Comparison of ENCODE assay signal across 25 mouse cellular contexts in the genomic region with DNA sequence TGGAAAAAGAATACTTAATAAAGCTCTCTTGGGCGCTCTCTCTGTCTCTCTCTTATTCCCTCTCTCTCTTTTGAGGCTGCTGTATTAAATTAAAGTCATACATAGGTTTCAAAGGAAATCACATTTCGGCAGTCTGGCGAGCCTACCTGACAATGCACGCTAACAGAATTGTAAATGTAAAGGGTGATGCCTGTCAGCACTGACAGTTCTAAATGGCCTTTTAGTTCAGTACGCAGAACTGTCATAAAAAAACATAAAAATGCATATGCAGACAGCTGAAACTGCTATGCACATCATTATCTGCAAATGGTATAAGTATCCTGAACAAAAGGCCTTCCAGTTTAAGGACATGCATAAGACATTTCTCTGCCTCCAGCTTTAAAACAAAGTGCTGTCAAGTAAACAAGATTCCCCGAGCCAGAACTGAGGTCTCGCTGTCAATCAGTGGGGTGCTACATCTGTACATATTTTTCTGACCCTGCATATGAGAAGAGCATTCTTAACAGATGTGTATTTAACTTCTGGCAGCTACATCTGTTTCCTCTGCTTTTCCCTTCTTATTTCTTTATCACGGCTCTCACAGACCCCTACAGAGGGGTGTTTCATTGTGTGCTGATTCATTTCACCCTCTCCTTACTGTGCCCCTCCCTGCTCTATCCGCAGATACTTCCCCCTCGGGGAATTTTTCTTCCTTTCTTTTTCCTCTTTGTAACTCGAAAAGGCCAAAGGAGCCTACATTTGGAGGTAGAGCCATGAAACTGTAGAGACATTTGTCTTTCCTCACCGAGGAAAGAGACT.
DNase-seq lines count a peak whose midpoint lies in the region; ATAC-seq and TF ChIP-seq lines count a peak whose summit lies in the region.
"Had no signal": no experiment of that assay in that cellular context is flagged by ENCODE, and none has a peak within 500 bp of the region (broad histone marks: within the 10 kb centered on the region; RNA-seq: fewer than 3 reads in every experiment).

No protein-coding gene starts in this region.

- 56% methylated on average over 12 of the region's 12 CpGs for WGBS in heart, adult 2 months
- WGBS in midbrain, embryonic 14.5 days, result 36% methylated on average over 12 of the region's 12 CpGs
- WGBS in midbrain, embryonic 11.5 days, result 70% methylated on average over 12 of the region's 12 CpGs
- 26% methylated on average over 12 of the region's 12 CpGs for WGBS in embryonic facial prominence, embryonic 14.5 days

- no peaks in the 10 kb centered on the region for H3K9me3 ChIP-seq in midbrain, embryonic 14.5 days (ENCODE audit: control insufficient read depth, low read length)
- H3K9me3 ChIP-seq in midbrain, embryonic 11.5 days (ENCODE audit: control insufficient read depth, low read length), result no peaks in the 10 kb centered on the region
- no peaks in the 10 kb centered on the region for H3K9me3 ChIP-seq in embryonic facial prominence, embryonic 14.5 days (ENCODE audit: control insufficient read depth, low read length)
- H3K9me3 ChIP-seq: G1E; heart, embryonic 13.5 days; hindbrain, embryonic 12.5 days; liver, embryonic 12.5 days had no signal

- H3K4me1 ChIP-seq in heart, adult 2 months (ENCODE audit: control insufficient read depth, insufficient read depth, low read length), result no peaks in the 10 kb centered on the region; the same call in 1 of the 2 replicates
- peaks cover 17% of the 10 kb centered on the region for H3K4me1 ChIP-seq in midbrain, embryonic 14.5 days (ENCODE audit: control insufficient read depth, insufficient read depth, low read length)
- no peaks in the 10 kb centered on the region for H3K4me1 ChIP-seq in midbrain, embryonic 11.5 days (ENCODE audit: control insufficient read depth, insufficient read depth, low read length)
- peaks cover 20% of the 10 kb centered on the region for H3K4me1 ChIP-seq in embryonic facial prominence, embryonic 14.5 days (ENCODE audit: control insufficient read depth, insufficient read depth, low read length)
- H3K4me1 ChIP-seq: heart, embryonic 13.5 days; liver, embryonic 12.5 days had no signal

- peak; percentile 33 for DNase-seq in heart, adult 11 months
- no peak for DNase-seq in heart, adult 2 months
- peak; percentile 57 for DNase-seq in midbrain, embryonic 14.5 days
- DNase-seq in midbrain, embryonic 11.5 days (ENCODE audit: low spot score, missing footprints), result no peak
- peak; percentile 74 for DNase-seq in embryonic facial prominence, embryonic 14.5 days (ENCODE audit: low spot score)
- DNase-seq in kidney, adult 9 months, result no peak
- no peak for DNase-seq in left cerebral cortex, adult 8-10 months (ENCODE audit: low spot score in 2 of 2)
- DNase-seq: B cell, adult 2 months; cerebellum, adult 18-20 months; cerebellum, postnatal 25 days; gastrocnemius, postnatal 14 days; heart, adult 18-20 months; heart, postnatal 14 days; kidney, adult 2 months; kidney, postnatal 10 days; lung, adult 18-20 months; right cerebral cortex, postnatal 4 days; thymus, postnatal 14 days had no signal

- TF ChIP-seq CTCF in heart, adult 2 months (IDR thresholded peaks at IDR 0.05), result no peak

- no peak overlapping the region for H3K27ac ChIP-seq in heart, adult 2 months
- peak overlapping the region; percentile 28 for H3K27ac ChIP-seq in midbrain, embryonic 14.5 days (replicated peaks; ENCODE audit: low read depth, low read length)
- H3K27ac ChIP-seq in midbrain, embryonic 11.5 days (ENCODE audit: low read depth, low read length), result no peak overlapping the region
- H3K27ac ChIP-seq in embryonic facial prominence, embryonic 14.5 days (replicated peaks; ENCODE audit: low read depth, low read length), result 0 out of 2 replicates have a peak overlapping the region, but pooled peaks have one; percentile 34
- H3K27ac ChIP-seq: heart, embryonic 13.5 days; hindbrain, embryonic 12.5 days; left cerebral cortex, adult 2 months; liver, embryonic 12.5 days had no signal

- no peak for TF ChIP-seq POLR2A in heart, adult 2 months (IDR thresholded peaks at IDR 0.05; ENCODE audit: insufficient read depth, low read depth, low read length)

- TF ChIP-seq EP300 in heart, adult 2 months (IDR thresholded peaks at IDR 0.05; ENCODE audit: insufficient read depth, low read depth, low read length), result no peak

- no peaks in the 10 kb centered on the region for H3K36me3 ChIP-seq in heart, adult 2 months (ENCODE audit: control insufficient read depth, insufficient read depth, low read length)
- H3K36me3 ChIP-seq in midbrain, embryonic 14.5 days (ENCODE audit: control insufficient read depth, insufficient read depth, low read length), result no peaks in the 10 kb centered on the region
- H3K36me3 ChIP-seq in midbrain, embryonic 11.5 days (ENCODE audit: control insufficient read depth, insufficient read depth, low read length), result no peaks in the 10 kb centered on the region
- H3K36me3 ChIP-seq in embryonic facial prominence, embryonic 14.5 days (ENCODE audit: control insufficient read depth, insufficient read depth, low read length), result no peaks in the 10 kb centered on the region
- H3K36me3 ChIP-seq: G1E; heart, embryonic 13.5 days; hindbrain, embryonic 12.5 days; liver, embryonic 12.5 days had no signal

- intact Hi-C loops in heart, adult 2 months (cut with DNase I), result no loop called here

- H3K79me2 ChIP-seq in heart, adult 2 months (replicated peaks; ENCODE audit: control insufficient read depth, insufficient read depth, low read length), result no peaks in the 10 kb centered on the region

- no peak for ATAC-seq in midbrain, embryonic 14.5 days (ENCODE audit: low FRiP score, low TSS enrichment)
- ATAC-seq in midbrain, embryonic 11.5 days (ENCODE audit: low FRiP score), result no peak
- 0 out of 2 replicates have a peak, but pooled peaks have one; percentile 22 for ATAC-seq in embryonic facial prominence, embryonic 14.5 days (ENCODE audit: low read depth)
- ATAC-seq: liver, embryonic 12.5 days; Patski had no signal

- H3K27me3 ChIP-seq in heart, adult 2 months (ENCODE audit: control insufficient read depth, insufficient read depth, low read length), result no peaks in the 10 kb centered on the region
- no peaks in the 10 kb centered on the region for H3K27me3 ChIP-seq in midbrain, embryonic 14.5 days (ENCODE audit: control insufficient read depth, insufficient read depth, low read length)
- H3K27me3 ChIP-seq in midbrain, embryonic 11.5 days (ENCODE audit: control insufficient read depth, insufficient read depth, low read length), result no peaks in the 10 kb centered on the region
- no peaks in the 10 kb centered on the region for H3K27me3 ChIP-seq in embryonic facial prominence, embryonic 14.5 days (replicated peaks; ENCODE audit: control insufficient read depth, insufficient read depth, low read length)
- H3K27me3 ChIP-seq: CH12.LX; heart, embryonic 13.5 days; hindbrain, embryonic 12.5 days; liver, embryonic 12.5 days; Patski had no signal

- no peak overlapping the region for H3K4me2 ChIP-seq in midbrain, embryonic 14.5 days (ENCODE audit: low read length)
- H3K4me2 ChIP-seq in midbrain, embryonic 11.5 days, result no peak overlapping the region
- H3K4me2 ChIP-seq in embryonic facial prominence, embryonic 14.5 days (ENCODE audit: low read depth, low read length), result no peak overlapping the region
- H3K4me2 ChIP-seq: heart, embryonic 13.5 days; hindbrain, embryonic 12.5 days; liver, embryonic 12.5 days had no signal

- H3K4me3 ChIP-seq in heart, adult 2 months, result no peak overlapping the region
- H3K4me3 ChIP-seq in midbrain, embryonic 14.5 days (replicated peaks; ENCODE audit: low read depth, low read length), result no peak overlapping the region
- no peak overlapping the region for H3K4me3 ChIP-seq in midbrain, embryonic 11.5 days (ENCODE audit: low read depth, low read length)
- H3K4me3 ChIP-seq in embryonic facial prominence, embryonic 14.5 days (ENCODE audit: low read depth, low read length), result no peak overlapping the region
- H3K4me3 ChIP-seq: heart, embryonic 13.5 days; hindbrain, embryonic 12.5 days; left cerebral cortex, adult 2 months; liver, embryonic 12.5 days had no signal

- H3K9ac ChIP-seq in heart, adult 2 months (ENCODE audit: low read depth, low read length), result no peak overlapping the region
- no peak overlapping the region for H3K9ac ChIP-seq in midbrain, embryonic 14.5 days (replicated peaks; ENCODE audit: low read length)
- no peak overlapping the region for H3K9ac ChIP-seq in midbrain, embryonic 11.5 days (ENCODE audit: low read length)
- no peak overlapping the region for H3K9ac ChIP-seq in embryonic facial prominence, embryonic 14.5 days (ENCODE audit: low read depth, low read length)
- H3K9ac ChIP-seq: heart, embryonic 13.5 days; hindbrain, embryonic 12.5 days; liver, embryonic 12.5 days had no signal

Comparison
In these comparisons a context has a peak if more than half of its experiments do, and no peak if none do; other contexts are left out.
1. DNase-seq: peak in heart, adult 11 months (single experiment), midbrain, embryonic 14.5 days (single experiment) and embryonic facial prominence, embryonic 14.5 days (single experiment); none in heart, adult 2 months (0 of 2), midbrain, embryonic 11.5 days (single experiment), kidney, adult 9 months (single experiment) and left cerebral cortex, adult 8-10 months (0 of 2).
2. H3K27ac ChIP-seq: peak in midbrain, embryonic 14.5 days (single experiment) and embryonic facial prominence, embryonic 14.5 days (single experiment); none in heart, adult 2 months (single experiment) and midbrain, embryonic 11.5 days (single experiment).